Mouse (Mus musculus) heart, adult 9 months (tissue): ENCODE results near the gene Asb17.
"Not testable (repeated sequence)": the region's sequence is repeated elsewhere in the genome, so short reads cannot be mapped to it uniquely, and the experiment has no call there.

Source experiments
- DNase-seq, 2 experiments: peaks; one replicate each; pipeline ENCODE4 v3.0.0; 2022; ENCODE audit warnings: low spot score in 2 of 2

Gene Asb17

GRCm38 (mm10) chr3:153831873-153832653, 11.9 kb upstream of the Asb17 start:
- DNase-seq, result no peak

DNA sequence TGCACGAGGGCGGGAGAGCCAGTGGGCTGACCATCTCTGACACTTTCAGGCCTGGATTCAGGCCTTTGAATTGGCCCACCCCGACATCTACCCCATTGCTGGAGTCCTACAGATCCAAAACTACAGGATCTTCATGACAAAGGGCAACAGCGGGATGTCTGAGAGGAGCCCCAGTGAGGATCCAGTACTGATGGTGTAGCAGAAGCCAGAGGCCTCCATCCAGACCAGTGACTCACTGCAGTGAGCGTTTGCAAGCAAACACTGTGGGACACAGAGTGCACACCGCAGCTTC, 11.4 kb upstream of the Asb17 start:
- no peak for DNase-seq

- DNase-seq, result no peak
Observed at GRCm38 (mm10) chr3:153834071-153834470, 9.9 kb upstream of the Asb17 start.

GRCm38 (mm10) chr3:153835455-153836086, 8.4 kb upstream of the Asb17 start:
- peak; percentile 33 to 43 for DNase-seq

GRCm38 (mm10) chr3:153836316-153836715, 7.7 kb upstream of the Asb17 start:
- no peak for DNase-seq

DNA sequence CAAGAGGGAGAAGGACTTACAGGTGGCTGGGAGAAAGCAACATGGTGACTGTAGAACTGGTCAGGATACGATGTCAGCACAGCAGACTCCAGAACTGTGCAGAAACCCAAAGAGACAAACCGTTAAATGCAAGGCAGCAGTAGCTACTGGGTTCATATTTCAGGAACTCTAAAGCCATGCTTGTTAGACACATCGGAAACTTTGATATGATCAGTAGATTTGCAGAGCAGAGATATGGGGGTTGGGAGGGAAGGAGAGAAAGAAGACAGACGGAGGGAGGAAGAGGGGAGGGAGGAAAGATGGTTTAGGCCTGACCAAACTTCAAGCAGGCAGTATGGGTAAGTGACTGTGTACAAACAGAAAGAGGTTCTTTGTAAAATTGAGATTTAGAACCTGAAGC, 6.4 kb upstream of the Asb17 start:
- DNase-seq, result no peak

- DNase-seq, result no peak
Observed at GRCm38 (mm10) chr3:153844757-153845156, 748 bp downstream of the Asb17 start.

DNA sequence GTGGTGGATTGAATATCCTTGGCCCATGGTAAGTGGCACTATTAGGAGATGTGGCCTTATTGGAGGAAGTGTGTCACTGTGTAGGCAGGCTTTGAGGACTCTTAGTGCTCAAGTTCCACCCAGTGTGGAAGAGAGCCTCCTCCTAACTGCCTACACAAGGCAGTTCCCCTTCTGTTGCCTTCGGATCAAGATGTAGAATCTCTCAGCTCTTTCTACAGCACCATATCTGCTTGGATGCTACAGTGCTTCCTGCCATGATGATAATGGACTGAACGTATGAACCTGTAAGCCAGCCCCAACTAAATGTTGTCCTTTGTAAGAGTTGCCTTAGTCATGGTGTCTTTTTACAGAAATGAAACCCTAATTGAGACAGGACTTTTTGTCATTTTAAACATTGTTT, 1.5 kb downstream of the Asb17 start:
- DNase-seq, result no peak

GRCm38 (mm10) chr3:153846109-153846508, 2.1 kb downstream of the Asb17 start:
- DNase-seq, result no peak

DNA sequence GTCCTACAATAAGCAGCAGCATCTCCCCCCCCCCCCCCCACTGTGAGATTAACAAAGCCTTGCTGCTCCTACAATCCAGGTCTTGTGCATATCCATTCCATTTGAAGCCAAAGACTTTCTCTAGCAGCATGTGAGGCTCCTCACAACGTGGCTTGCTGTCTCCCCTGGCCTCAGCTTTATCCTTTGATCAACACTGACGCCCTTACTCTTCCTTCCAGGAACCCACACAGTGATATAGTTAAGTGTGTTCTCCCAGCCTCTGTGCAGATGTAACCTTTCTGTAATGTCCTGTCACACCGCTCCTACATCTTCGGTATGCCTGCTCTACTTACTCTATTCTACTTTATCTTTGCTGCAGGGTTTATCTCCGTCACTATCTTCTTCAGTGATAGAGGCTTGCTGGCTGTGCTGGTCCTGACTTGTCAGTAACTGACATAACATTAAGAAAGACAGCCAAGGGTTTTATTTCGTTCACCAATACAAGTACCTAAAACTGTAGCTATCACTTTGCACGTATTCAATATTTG, 3.3 kb downstream of the Asb17 start:
- DNase-seq, result no peak

DNA sequence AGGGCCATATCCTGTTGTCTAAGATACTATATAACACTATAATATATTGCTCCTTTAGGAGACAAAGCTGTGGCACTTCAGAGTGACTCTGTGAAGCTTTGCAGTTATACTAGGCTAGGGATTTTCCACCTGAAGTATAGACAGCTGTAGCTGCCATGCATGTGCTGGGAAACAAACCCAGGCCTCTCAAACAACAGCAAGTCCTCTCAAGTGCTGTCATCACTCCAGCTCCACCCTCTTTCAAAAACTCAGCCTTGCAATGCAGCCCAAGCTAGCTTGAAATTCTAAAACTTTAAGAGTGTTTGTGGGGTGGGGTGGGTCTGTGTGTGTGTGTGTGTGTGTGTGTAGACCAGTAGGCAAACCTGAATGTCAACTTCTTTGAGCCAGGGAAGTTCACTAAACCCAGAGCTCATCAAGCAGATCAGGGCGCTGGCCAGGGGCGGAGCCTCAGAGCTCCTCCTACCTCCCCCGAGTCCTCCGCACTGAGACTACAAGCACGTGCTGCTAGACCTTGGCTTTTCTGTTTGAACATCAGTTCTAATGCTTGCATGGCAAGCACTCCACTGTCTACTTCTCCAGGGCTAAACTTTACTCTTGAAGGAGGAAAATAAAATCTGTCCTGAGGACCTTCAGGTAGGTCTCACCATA, 5.5 kb downstream of the Asb17 start:
- DNase-seq, result no peak

DNA sequence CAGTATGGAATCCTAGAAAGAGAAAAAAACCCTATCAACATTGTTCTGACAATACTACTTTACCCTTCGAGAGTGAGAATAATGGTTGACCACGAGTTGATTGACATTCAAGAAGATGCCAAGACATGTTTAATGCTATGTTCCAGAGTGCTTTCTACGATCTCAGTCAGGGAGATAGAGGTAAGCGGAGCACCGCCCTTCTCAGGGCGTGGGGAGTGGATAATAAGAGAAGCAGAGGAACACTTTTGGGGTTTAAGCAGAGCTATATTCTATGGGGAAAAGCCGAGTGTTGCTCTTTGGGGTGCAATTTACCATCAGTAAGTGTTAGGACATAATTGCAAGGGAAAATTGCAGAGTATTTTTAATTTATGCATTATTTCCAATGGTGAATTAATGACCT, 6.8 kb downstream of the Asb17 start:
- DNase-seq, result no peak

DNA sequence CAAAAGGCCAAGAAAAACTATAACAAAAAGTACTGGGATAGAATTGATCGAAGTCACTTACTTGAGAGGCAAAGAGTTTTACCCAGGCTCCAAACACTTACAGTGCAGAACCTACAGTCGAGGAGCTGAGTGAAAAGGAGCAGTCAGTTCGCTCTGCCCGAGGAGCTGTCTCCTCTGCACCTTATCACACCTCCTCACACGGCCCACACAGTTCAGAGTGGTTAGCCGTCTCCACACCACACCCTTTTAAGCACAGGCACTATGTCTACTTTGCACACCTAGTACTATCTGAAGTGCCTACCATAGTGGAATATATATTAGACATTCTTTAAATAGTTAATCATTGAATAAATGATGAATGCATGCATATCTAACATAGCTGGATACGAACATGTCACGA, 8.3 kb downstream of the Asb17 start:
- no peak for DNase-seq

- DNase-seq, result no peak
Observed at GRCm38 (mm10) chr3:153858350-153859001, 14.5 kb downstream of the Asb17 start.

DNA sequence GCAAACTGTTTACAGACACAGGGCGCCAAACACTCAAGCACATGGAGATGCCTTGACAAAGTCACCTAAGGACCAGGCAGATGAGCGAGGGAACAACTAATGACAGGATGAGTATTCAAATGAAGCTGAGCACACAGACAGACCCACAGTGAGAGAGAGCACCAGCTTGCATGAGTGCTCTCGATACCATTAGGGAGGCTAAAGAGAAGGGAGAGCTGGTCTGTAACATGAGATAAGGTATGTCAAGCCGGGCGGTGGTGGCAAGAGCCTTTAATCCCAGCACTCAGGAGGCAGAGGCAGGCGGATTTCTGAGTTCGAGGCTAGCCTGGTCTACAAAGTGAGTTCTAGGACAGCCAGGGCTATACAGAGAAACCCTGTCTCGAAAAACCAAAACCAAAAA, 16.4 kb downstream of the Asb17 start:
- not testable (repeated sequence) for DNase-seq

- DNase-seq, result no peak
Observed at GRCm38 (mm10) chr3:153863816-153864215, 19.8 kb downstream of the Asb17 start.

GRCm38 (mm10) chr3:153864636-153865429, 20.8 kb downstream of the Asb17 start:
- DNase-seq, result no peak

DNA sequence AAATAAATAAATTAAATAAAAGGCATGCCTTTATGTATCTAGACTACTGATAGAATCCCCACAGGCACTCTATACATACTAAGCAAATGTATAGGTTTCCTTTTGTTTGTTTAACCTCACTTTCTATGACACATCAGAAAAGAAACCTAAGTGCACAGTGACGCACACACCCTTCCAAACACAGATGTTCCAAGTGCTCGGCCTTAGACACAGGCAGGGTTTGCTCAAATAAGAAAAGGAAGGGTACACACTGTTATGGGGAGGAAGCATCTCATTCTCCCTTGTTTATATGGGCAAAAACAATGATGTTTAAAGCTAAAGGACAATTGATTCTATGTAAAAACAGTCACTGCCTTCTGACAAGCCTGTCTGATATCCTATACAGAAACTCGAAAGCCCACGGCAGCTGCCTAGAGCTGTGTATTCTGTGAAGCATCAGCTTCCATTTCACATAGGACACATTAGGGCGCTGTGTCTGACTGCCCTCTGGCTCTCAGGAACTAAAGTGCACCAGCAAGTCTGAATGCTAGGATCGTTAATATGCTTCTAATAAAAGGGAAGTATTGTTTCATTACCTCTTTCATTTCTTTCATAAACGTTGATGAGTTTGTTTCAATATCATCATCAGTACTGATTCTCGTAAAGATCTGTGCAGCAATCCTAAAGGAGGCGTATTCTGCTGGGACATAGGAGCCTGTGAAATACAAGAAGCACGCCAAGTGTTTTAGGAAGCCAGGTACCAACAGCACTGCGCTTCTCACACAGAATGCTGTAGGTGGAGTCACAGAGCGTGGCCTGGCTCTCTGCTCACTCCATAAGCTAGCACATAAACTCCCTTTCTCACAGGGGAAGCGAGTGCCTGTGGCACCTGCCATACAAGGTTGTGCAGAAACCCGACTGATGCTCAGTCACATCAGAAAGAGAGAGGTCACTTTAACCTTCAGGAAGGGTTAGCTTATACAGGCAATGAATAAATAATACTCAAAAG, 23.4 kb downstream of the Asb17 start:
- DNase-seq, result no peak

- DNase-seq, result no peak
Observed at GRCm38 (mm10) chr3:153871396-153871795, 27.4 kb downstream of the Asb17 start.

- no peak for DNase-seq
Observed at GRCm38 (mm10) chr3:153886296-153886695, 42.3 kb downstream of the Asb17 start.
